Mouse (Mus musculus) embryonic facial prominence, embryonic 11.5 days (tissue): ENCODE measurements around the gene Tshr. TPM values are rescaled to one million over a fixed set of nuclear protein-coding genes. Genes with fewer than 3 reads are reported as not detected.
"Not testable (repeated sequence)": the region's sequence is repeated elsewhere in the genome, so short reads cannot be mapped to it uniquely, and the experiment has no call there.

Experiments used
- ATAC-seq: fragments of 200-750 bp; cut with Nextera tagmentation; replicated peaks from 2 replicates; pipeline ENCODE4 v1.8.0; 2017; ENCODE audit warnings: low read depth; ENCODE audit not compliant: insufficient number of reproducible peaks, low FRiP score, low TSS enrichment
- DNase-seq: peaks from one replicate; pipeline ENCODE4 v3.0.0-alpha.2; 2015; ENCODE audit warnings: low spot score
- H3K27ac ChIP-seq: fragments of 300-500 bp; sonication (generic); replicated peaks from 2 replicates; pipeline ENCODE4 v1.5.1; 2014; ENCODE audit warnings: mild to moderate bottlenecking, low read depth, low read length, control low read depth
- H3K27me3 ChIP-seq: fragments of 300-500 bp; sonication (generic); 2 replicates; pipeline ENCODE4 v1.6.1; 2014; ENCODE audit warnings: mild to moderate bottlenecking, low read length, moderate library complexity, mixed read lengths; ENCODE audit not compliant: control insufficient read depth, insufficient read depth
- H3K36me3 ChIP-seq: fragments of 300-500 bp; sonication (generic); replicated peaks from 2 replicates; pipeline ENCODE4 v1.6.1; 2014; ENCODE audit warnings: low read depth, mild to moderate bottlenecking, low read length, moderate library complexity, mixed read lengths; ENCODE audit not compliant: control insufficient read depth, insufficient read depth
- H3K4me1 ChIP-seq: fragments of 300-500 bp; sonication (generic); 2 replicates; pipeline ENCODE4 v1.6.1; 2014; ENCODE audit warnings: low read length, mixed read lengths; ENCODE audit not compliant: control insufficient read depth, insufficient read depth
- H3K4me2 ChIP-seq: fragments of 300-500 bp; sonication (generic); 2 replicates; pipeline ENCODE4 v1.6.1; 2014; ENCODE audit warnings: low read depth, mild to moderate bottlenecking, control low read depth, low read length, moderate library complexity
- H3K4me3 ChIP-seq: fragments of 300-500 bp; sonication (generic); 2 replicates; pipeline ENCODE4 v1.5.1; 2014; ENCODE audit warnings: low read depth, low read length, control low read depth
- H3K9ac ChIP-seq: fragments of 300-500 bp; sonication (generic); replicated peaks from 2 replicates; pipeline ENCODE4 v1.6.1; 2014; ENCODE audit warnings: mild to moderate bottlenecking, control low read depth, low read length
- H3K9me3 ChIP-seq: fragments of 300-500 bp; sonication (generic); replicated peaks from 2 replicates; pipeline ENCODE4 v1.6.1; 2016; ENCODE audit warnings: mild to moderate bottlenecking, low read length, inconsistent platforms, mixed read lengths; ENCODE audit not compliant: control insufficient read depth
- WGBS: fragments of 180-500 bp; shearing (Covaris S2); extraction: QIAGEN DNeasy Blood & Tissue Kit; methylation state at CpG from one replicate; pipeline ENCODE4 v1.1.7; 2014; 5-methylcytosine and 5-hydroxymethylcytosine counted together
- polyA plus RNA-seq: library from polyadenylated mRNA; unstranded; fragments of >200 nt; fragmentation: Nextera tagmentation; extraction: Ambion mirVana; gene quantifications from 2 replicates; pipeline ENCODE4 v1.2.1, GENCODE M21; 2014

Tshr gene
- polyA plus RNA-seq, 1 experiment from 2014 or later = 0.20 TPM

- Histone ChIP-seq H3K4me3 (no peak overlapping the region), H3K4me2 (no peak overlapping the region), H3K36me3 (no peaks in the 10 kb centered on the region), H3K9ac (no peak overlapping the region), H3K27ac (no peak overlapping the region), H3K9me3 (no peaks in the 10 kb centered on the region), H3K27me3 (no peaks in the 10 kb centered on the region), H3K4me1 (no peaks in the 10 kb centered on the region)
- 73% methylated on average over 6 of the region's 6 CpGs for WGBS
- no peak for ATAC-seq
- DNase-seq = no peak
These were observed 129.6 kb downstream of the Tshr start for GRCm38 (mm10) chr12:91513980-91514379.

DNA sequence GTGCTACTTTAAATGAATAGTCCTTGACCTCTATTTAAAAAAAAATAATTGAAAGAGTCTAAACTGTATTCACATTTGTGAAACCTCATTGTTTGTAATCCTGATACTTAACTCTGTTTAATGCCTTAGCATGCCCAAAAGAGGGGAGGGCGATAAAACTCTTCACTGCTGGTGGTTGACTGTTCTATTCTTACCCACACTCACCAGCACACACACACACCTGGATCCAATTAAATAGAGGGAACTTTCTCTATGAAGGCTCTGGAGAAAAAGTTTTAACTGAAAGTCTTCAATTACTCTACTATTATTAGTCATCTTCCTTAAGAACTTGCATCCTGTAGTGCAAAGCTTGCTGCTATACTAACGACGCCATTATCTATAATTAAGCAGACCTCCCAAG is 133.4 kb downstream of the Tshr start:
- Histone ChIP-seq H3K27ac (no peak overlapping the region), H3K4me1 (no peaks in the 10 kb centered on the region), H3K4me3 (no peak overlapping the region), H3K4me2 (no peak overlapping the region), H3K9me3 (no peaks in the 10 kb centered on the region), H3K9ac (no peak overlapping the region), H3K36me3 (no peaks in the 10 kb centered on the region), H3K27me3 (no peaks in the 10 kb centered on the region)
- DNase-seq (peak; percentile 57), ATAC-seq (no peak)
- WGBS = 27% methylated on average over 3 of the region's 3 CpGs

DNA sequence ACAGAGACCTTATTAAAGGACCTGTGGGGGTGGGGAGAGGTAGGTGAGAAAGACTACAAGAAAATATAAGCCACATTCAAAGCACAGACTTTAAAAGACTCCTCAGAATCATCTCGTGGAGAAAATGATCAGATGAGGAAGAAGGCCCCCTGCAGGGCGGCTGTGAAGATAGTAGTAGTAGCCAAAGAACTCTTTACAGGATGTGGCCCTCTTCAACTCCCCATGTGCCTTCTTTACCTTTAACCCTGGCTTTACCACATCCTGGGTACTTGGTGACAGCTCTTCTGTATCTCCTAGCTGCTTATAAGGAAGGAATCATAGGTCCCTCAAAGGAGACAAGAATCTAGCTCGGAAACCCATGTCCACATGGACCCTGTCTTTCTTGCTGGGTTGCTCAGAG is 139.3 kb downstream of the Tshr start:
- no peak for ATAC-seq
- DNase-seq = no peak
- WGBS = 60% methylated on average over 3 of the region's 3 CpGs

GRCm38 (mm10) chr12:91534514-91534913 is 150.2 kb downstream of the Tshr start:
- Histone ChIP-seq H3K36me3 (no peaks in the 10 kb centered on the region), H3K4me3 (no peak overlapping the region), H3K9me3 (no peaks in the 10 kb centered on the region), H3K27me3 (no peaks in the 10 kb centered on the region), H3K9ac (no peak overlapping the region), H3K4me1 (no peaks in the 10 kb centered on the region), H3K4me2 (no peak overlapping the region), H3K27ac (no peak overlapping the region)
- ATAC-seq (no peak), DNase-seq (no peak)
- 68% methylated on average over 6 of the region's 6 CpGs for whole genome bisulfite sequencing

More for the DNA sequence above, 139.3 kb downstream of the Tshr start:
- Histone ChIP-seq H3K36me3 (no peaks in the 10 kb centered on the region), H3K4me3 (no peak overlapping the region), H3K4me1 (no peaks in the 10 kb centered on the region), H3K4me2 (no peak overlapping the region), H3K27me3 (no peaks in the 10 kb centered on the region), H3K9me3 (peaks cover 3% of the 10 kb centered on the region), H3K9ac (no peak overlapping the region), H3K27ac (no peak overlapping the region)

GRCm38 (mm10) chr12:91540202-91540601 is 155.8 kb downstream of the Tshr start:
- no peak overlapping the region for H3K27ac ChIP-seq
- no peak for DNase-seq
- H3K27me3 ChIP-seq = no peaks in the 10 kb centered on the region
- H3K4me3 ChIP-seq = no peak overlapping the region
- H3K9me3 ChIP-seq = no peaks in the 10 kb centered on the region
- no peak overlapping the region for H3K9ac ChIP-seq
- no peaks in the 10 kb centered on the region for H3K4me1 ChIP-seq
- WGBS = 90% methylated on average over 7 of the region's 7 CpGs
- ATAC-seq = no peak
- H3K36me3 ChIP-seq = no peaks in the 10 kb centered on the region
- H3K4me2 ChIP-seq = no peak overlapping the region

DNA sequence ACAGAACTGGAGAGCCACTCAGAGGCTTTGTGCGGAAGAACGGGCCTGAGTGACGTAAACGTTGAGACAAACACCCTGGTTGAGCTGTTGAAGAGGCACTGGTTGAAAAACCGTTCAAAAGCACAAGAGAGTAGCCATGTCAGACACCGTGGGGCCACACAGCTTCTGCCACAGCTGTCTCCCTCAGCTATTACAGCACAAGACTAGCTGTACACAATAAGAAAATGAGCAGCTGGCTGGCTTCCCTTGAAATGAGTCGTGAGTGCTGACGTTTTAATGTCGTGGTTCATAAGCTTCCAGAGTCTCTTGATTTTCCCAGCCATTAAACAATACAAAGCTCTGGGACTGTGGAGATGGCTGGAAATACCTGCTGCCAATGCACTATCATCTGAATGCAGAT is 165.1 kb downstream of the Tshr start:
- Histone ChIP-seq H3K27ac (no peak overlapping the region), H3K27me3 (no peaks in the 10 kb centered on the region), H3K9ac (no peak overlapping the region), H3K4me1 (no peaks in the 10 kb centered on the region), H3K4me3 (no peak overlapping the region), H3K36me3 (no peaks in the 10 kb centered on the region), H3K9me3 (no peaks in the 10 kb centered on the region), H3K4me2 (no peak overlapping the region)
- WGBS = 85% methylated on average over 9 of the region's 9 CpGs
- ATAC-seq (no peak), DNase-seq (no peak)

DNA sequence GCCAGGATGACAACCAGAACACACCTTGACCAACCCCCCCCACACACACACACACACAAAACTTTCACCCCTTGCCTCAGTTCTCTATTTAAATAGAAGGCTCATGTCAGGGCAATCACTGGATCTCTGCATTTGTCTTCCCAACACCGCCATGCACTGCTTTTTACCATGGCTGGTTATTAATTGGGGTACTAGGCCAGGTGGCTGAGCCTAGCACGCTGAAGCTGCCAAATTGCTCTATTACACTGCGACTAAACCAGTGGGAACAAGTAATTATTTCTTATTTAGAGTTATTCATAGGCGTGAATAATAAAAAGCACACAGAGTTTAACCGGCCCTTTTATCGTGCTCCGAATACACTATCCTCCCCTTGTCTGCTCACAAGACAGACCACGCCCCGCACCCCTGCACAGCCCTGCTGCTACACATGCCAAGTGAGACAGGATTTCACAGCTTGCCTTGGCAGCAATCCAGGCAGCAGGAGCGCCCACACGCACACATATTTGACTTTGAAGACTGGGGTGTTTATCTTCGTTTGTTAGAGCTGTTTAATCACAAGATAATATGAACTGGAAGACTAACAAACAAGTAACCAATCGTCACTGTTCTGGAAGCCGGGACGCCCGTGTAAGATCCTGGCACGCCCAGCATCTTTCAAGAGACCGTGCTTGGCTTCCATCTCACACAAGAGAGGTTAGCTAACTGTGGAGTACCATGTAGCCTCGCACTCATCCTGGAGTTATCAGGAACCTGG is 167.6 kb downstream of the Tshr start:
- Histone ChIP-seq H3K4me2 (no peak overlapping the region), H3K4me3 (no peak overlapping the region), H3K9ac (no peak overlapping the region), H3K4me1 (no peaks in the 10 kb centered on the region), H3K36me3 (no peaks in the 10 kb centered on the region), H3K27ac (no peak overlapping the region), H3K27me3 (no peaks in the 10 kb centered on the region), H3K9me3 (no peaks in the 10 kb centered on the region)
- no peak for DNase-seq
- ATAC-seq = 0 out of 2 replicates have a peak, but pooled peaks have one; percentile 76
- 88% methylated on average over 19 of the region's 19 CpGs for WGBS

DNA sequence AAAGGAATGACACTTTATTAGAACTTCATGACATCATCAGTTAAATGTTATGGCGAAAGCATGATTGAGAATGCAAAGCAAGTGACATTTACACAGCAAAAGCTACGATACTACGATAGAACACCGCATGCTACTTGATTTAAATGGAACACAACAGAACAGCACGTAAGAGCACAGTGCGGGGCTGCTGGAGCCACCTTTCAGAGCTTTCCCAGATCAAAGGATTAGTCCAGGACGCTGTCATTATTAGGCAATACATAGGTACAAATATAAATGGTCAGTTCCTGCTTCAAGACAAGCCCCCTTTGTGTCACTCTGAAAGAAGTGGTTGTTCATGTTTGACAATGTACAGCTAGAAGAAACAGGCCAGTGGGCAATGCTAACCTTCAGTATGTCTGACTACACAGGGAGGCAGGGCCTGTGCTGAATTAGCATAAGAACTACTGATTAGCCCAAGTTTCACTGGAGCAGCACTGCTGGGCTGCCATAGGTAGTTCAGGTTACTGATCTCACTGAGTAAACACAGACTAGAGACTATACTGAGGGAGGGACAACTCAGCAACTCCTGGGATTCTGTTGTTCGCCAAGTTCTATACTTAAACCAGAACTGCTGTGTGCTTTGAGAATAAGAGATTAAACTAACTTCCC is 173.1 kb downstream of the Tshr start:
- ATAC-seq = peak; percentile 59; the same call in 1 of the 2 replicates
- not testable (repeated sequence) for H3K27me3 ChIP-seq, H3K36me3 ChIP-seq, H3K4me2 ChIP-seq, H3K4me3 ChIP-seq, H3K9ac ChIP-seq, H3K4me1 ChIP-seq, H3K9me3 ChIP-seq, DNase-seq, H3K27ac ChIP-seq
- 93% methylated on average over 8 of the region's 8 CpGs for WGBS
